Mouse (Mus musculus) intestine, embryonic 15.5 days (tissue): Measurements from ENCODE around the gene 4933424G06Rik. TPM values are rescaled to one million over a fixed set of nuclear protein-coding genes. Genes with fewer than 3 reads are reported as not detected.

Experiments
- ATAC-seq: fragments of 200-750 bp; cut with Nextera tagmentation; 2 replicates; pipeline ENCODE4 v1.8.0; 2017; ENCODE audit warnings: moderate TSS enrichment, moderate library complexity
- H3K27ac ChIP-seq: fragments of 300-500 bp; sonication (generic); 2 replicates; pipeline ENCODE4 v1.5.1; 2015; ENCODE audit warnings: mild to moderate bottlenecking, inconsistent platforms
- H3K27me3 ChIP-seq: fragments of 300-500 bp; sonication (generic); replicated peaks from 2 replicates; pipeline ENCODE4 v1.6.1; 2015; ENCODE audit warnings: inconsistent platforms
- H3K36me3 ChIP-seq: fragments of 300-500 bp; sonication (generic); 2 replicates; pipeline ENCODE4 v1.6.1; 2015; ENCODE audit warnings: inconsistent platforms
- H3K4me1 ChIP-seq: fragments of 300-500 bp; sonication (generic); replicated peaks from 2 replicates; pipeline ENCODE4 v1.6.1; 2015; ENCODE audit warnings: inconsistent platforms
- H3K4me2 ChIP-seq: fragments of 300-500 bp; sonication (generic); replicated peaks from 2 replicates; pipeline ENCODE4 v1.6.1; 2015; ENCODE audit warnings: mild to moderate bottlenecking, inconsistent platforms
- H3K4me3 ChIP-seq: fragments of 300-500 bp; sonication (generic); replicated peaks from 2 replicates; pipeline ENCODE4 v1.5.1; 2015; ENCODE audit warnings: inconsistent platforms
- H3K9ac ChIP-seq: fragments of 300-500 bp; sonication (generic); 2 replicates; pipeline ENCODE4 v1.6.1; 2015; ENCODE audit warnings: inconsistent platforms
- H3K9me3 ChIP-seq: fragments of 300-500 bp; sonication (generic); 2 replicates; pipeline ENCODE4 v1.6.1; 2016; ENCODE audit warnings: inconsistent platforms
- WGBS: fragments of 180-500 bp; shearing (Covaris S2); methylation state at CpG from one replicate; pipeline ENCODE4 v1.1.7; 2015; 5-methylcytosine and 5-hydroxymethylcytosine counted together
- polyA plus RNA-seq: library from polyadenylated mRNA; unstranded; fragments of >200 nt; fragmentation: Nextera tagmentation; extraction: Ambion mirVana; gene quantifications from 2 replicates; pipeline ENCODE4 v1.2.1, GENCODE M21; 2015

4933424G06Rik gene
- polyA plus RNA-seq, 1 experiment from 2014 or later: 0.34 TPM

GRCm38 (mm10) chr1:36782476-36782875 is 72.5 kb downstream of the 4933424G06Rik start:
- Histone ChIP-seq H3K36me3 (no peaks in the 10 kb centered on the region), H3K27ac (no peak overlapping the region), H3K9me3 (no peaks in the 10 kb centered on the region), H3K4me3 (no peak overlapping the region), H3K4me2 (no peak overlapping the region), H3K27me3 (no peaks in the 10 kb centered on the region), H3K9ac (no peak overlapping the region), H3K4me1 (no peaks in the 10 kb centered on the region; the same call in 1 of the 2 replicates)
- WGBS: 70% methylated on average over 11 of the region's 11 CpGs
- no peak for ATAC-seq

DNA sequence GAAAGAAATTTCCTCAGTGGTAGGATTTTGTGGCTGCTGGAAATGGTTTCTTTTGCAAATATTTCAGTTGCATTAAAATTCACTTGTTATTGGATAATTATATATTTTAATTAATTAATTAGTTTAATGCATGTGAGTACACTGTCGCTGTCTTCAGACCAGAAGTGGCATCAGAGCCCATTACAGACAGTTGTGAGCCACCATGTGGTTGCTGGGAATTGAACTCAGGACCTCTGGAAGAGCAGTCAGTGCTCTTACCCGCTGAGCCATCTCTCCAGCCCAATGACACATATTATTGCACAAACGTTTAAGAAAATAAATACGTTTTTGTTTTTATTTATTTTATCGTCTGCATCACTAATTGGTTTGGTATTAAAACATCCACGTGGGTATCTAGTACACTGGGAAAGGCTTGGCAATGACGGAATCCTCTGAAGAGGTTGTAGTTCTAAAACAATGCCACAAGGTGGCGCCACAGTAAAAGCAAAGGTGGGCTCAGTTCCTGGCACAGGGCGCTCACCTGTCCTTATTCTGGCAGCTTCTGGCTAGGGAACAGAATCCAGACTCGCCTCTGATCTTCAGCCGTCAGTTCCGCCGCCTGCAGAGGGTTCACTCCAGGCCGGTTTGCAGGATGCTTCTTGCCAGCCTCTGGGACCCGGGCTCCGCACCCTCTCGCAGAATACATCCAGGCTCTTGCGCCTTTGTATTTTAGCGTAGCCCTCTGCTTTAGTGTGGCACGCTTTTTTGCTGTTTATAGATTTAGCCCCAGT is 74.6 kb downstream of the 4933424G06Rik start:
- no peak overlapping the region for H3K27ac ChIP-seq
- peak overlapping the region; percentile 50 for H3K9ac ChIP-seq
- H3K4me1 ChIP-seq: no peaks in the 10 kb centered on the region; the same call in 1 of the 2 replicates
- peak overlapping the region; percentile 85 for H3K4me2 ChIP-seq
- H3K4me3 ChIP-seq: peak overlapping the region; percentile 42
- no peaks in the 10 kb centered on the region for H3K9me3 ChIP-seq
- ATAC-seq: peak; percentile 78
- H3K27me3 ChIP-seq: no peaks in the 10 kb centered on the region
- 3% methylated on average over 20 of the region's 20 CpGs for WGBS
- H3K36me3 ChIP-seq: no peaks in the 10 kb centered on the region

DNA sequence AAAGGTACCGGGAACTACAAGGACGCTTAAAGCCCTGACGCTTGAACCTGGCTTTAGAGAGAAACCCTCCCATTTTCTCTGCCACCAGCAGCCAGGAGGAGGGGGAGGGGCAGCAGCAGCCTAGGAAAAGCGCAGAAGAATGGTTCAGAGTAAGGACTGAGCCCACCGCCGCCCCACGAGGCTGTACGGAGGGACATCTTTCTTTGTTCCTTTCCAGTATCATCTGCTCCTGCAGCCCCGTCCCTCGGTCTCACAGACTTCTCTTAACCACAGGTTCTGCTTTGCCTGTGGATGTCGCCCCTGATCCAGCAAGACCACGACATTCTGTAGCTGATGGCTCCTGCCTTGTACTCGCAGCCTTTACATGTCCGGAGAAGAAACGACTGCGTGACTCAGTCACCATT is 75.3 kb downstream of the 4933424G06Rik start:
- no peak overlapping the region for H3K27ac ChIP-seq
- H3K4me3 ChIP-seq: peak overlapping the region; percentile 42
- no peaks in the 10 kb centered on the region for H3K9me3 ChIP-seq
- peak; percentile 58 for ATAC-seq
- peak overlapping the region; percentile 50 for H3K9ac ChIP-seq
- H3K4me1 ChIP-seq: no peaks in the 10 kb centered on the region; the same call in 1 of the 2 replicates
- H3K4me2 ChIP-seq: peak overlapping the region; percentile 85
- under 1% methylated on average over 16 of the region's 16 CpGs for WGBS
- H3K36me3 ChIP-seq: no peaks in the 10 kb centered on the region
- no peaks in the 10 kb centered on the region for H3K27me3 ChIP-seq

GRCm38 (mm10) chr1:36786377-36786776 is 76.4 kb downstream of the 4933424G06Rik start:
- 88% methylated on average over 7 of the region's 7 CpGs for WGBS
- Histone ChIP-seq H3K9me3 (no peaks in the 10 kb centered on the region), H3K4me2 (no peak overlapping the region), H3K9ac (no peak overlapping the region), H3K27me3 (no peaks in the 10 kb centered on the region), H3K36me3 (0 out of 2 replicates have a peak, but pooled peaks cover 3% of the 10 kb centered on the region), H3K4me3 (no peak overlapping the region), H3K27ac (no peak overlapping the region), H3K4me1 (no peaks in the 10 kb centered on the region; the same call in 1 of the 2 replicates)
- no peak for ATAC-seq

DNA sequence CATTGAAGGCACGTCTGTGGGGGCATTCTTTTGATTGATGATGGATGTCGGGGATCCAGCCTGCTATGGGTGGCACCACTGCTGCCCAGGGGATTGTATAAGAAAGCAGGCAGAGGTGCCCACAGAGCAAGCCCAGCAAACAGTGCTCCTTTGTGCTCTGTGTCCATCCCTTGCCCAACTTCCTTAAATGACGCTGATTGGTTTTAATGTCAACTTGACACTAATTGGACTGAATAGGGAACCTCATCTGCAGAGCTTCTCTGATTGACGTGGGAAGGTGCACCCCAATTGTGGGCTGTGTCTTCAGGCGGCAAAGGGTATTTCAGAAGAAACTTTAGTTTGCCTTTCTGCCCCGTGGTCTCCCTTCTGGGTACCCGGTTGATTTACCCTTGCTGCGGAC is 79.5 kb downstream of the 4933424G06Rik start:
- 73% methylated on average over 8 of the region's 8 CpGs for whole genome bisulfite sequencing
- no peaks in the 10 kb centered on the region for H3K27me3 ChIP-seq
- H3K9me3 ChIP-seq: no peaks in the 10 kb centered on the region
- H3K4me1 ChIP-seq: no peaks in the 10 kb centered on the region; the same call in 1 of the 2 replicates
- H3K4me3 ChIP-seq: no peak overlapping the region
- H3K36me3 ChIP-seq: peaks cover 25% of the 10 kb centered on the region
- H3K4me2 ChIP-seq: no peak overlapping the region
- no peak for ATAC-seq
- H3K9ac ChIP-seq: no peak overlapping the region
- no peak overlapping the region for H3K27ac ChIP-seq

GRCm38 (mm10) chr1:36796711-36797110 is 86.8 kb downstream of the 4933424G06Rik start:
- no peak overlapping the region for H3K4me2 ChIP-seq
- no peaks in the 10 kb centered on the region for H3K27me3 ChIP-seq
- no peak overlapping the region for H3K4me3 ChIP-seq
- no peaks in the 10 kb centered on the region for H3K4me1 ChIP-seq
- no peak overlapping the region for H3K27ac ChIP-seq
- H3K9ac ChIP-seq: no peak overlapping the region
- H3K36me3 ChIP-seq: peaks cover 65% of the 10 kb centered on the region
- no peak for ATAC-seq
- WGBS: 79% methylated on average over 7 of the region's 7 CpGs
- H3K9me3 ChIP-seq: no peaks in the 10 kb centered on the region

- ATAC-seq: no peak
- no peak overlapping the region for H3K9ac ChIP-seq
- no peak overlapping the region for H3K4me2 ChIP-seq
- no peak overlapping the region for H3K4me3 ChIP-seq
- no peak overlapping the region for H3K27ac ChIP-seq
- no peaks in the 10 kb centered on the region for H3K4me1 ChIP-seq
- H3K9me3 ChIP-seq: no peaks in the 10 kb centered on the region
- peaks cover 66% of the 10 kb centered on the region for H3K36me3 ChIP-seq
- H3K27me3 ChIP-seq: no peaks in the 10 kb centered on the region
- 70% methylated on average over 10 of the region's 10 CpGs for WGBS
Observed at GRCm38 (mm10) chr1:36797481-36797880, 87.5 kb downstream of the 4933424G06Rik start.

- no peaks in the 10 kb centered on the region for H3K4me1 ChIP-seq
- H3K9me3 ChIP-seq: no peaks in the 10 kb centered on the region
- H3K36me3 ChIP-seq: peaks cover 47% of the 10 kb centered on the region
- no peak overlapping the region for H3K4me2 ChIP-seq
- H3K9ac ChIP-seq: no peak overlapping the region
- WGBS: 76% methylated on average over 3 of the region's 3 CpGs
- no peaks in the 10 kb centered on the region for H3K27me3 ChIP-seq
- no peak overlapping the region for H3K27ac ChIP-seq
- H3K4me3 ChIP-seq: no peak overlapping the region
- ATAC-seq: no peak
Observed at GRCm38 (mm10) chr1:36800379-36801011, 90.5 kb downstream of the 4933424G06Rik start.

DNA sequence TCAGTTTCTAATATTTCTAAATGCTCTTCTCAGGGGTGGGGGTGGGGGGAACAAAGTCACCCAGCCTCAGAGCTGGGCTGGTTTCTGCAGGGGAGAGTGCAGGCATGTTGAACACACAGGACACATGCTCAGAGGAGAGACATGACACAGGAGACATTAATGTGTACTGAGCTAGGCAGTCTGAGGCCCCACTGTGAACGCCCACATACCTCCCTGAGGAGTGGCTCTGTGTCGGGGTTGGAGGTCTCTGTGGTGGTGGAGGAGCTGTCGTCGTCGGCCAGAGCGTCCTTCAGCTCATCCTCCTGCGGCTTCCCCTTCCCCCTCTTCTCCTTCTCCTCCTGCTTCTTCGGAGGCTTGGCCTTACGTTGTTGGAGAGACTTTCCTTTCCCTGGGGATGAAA is 94.3 kb downstream of the 4933424G06Rik start:
- WGBS: 60% methylated on average over 9 of the region's 9 CpGs
- Histone ChIP-seq H3K4me3 (no peak overlapping the region), H3K4me1 (no peaks in the 10 kb centered on the region), H3K27ac (no peak overlapping the region), H3K9ac (no peak overlapping the region), H3K9me3 (no peaks in the 10 kb centered on the region), H3K36me3 (peaks cover 44% of the 10 kb centered on the region), H3K27me3 (no peaks in the 10 kb centered on the region), H3K4me2 (no peak overlapping the region)
- peak; percentile 45; the same call in 1 of the 2 replicates for ATAC-seq

DNA sequence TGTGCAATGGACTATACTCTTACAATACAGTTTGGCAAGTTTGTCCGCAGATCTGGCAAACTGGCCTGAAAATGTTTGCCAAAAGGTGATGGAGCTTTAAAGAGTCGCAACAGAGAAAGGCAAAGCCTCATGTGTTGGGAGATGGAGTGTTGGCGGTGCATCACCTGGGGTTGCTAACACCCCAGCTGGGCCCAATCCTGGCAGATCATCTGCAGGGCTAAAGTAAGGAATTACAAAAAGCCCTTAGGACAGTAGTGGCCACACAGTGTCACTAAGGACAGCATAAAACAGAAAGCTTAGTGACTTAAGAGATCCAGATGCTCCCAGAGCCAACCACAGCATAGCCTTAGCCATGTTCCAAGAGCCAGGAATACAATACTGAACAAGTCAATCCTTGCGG is 94.9 kb downstream of the 4933424G06Rik start:
- Histone ChIP-seq H3K27me3 (no peaks in the 10 kb centered on the region), H3K4me1 (no peaks in the 10 kb centered on the region), H3K9me3 (no peaks in the 10 kb centered on the region), H3K4me3 (no peak overlapping the region), H3K36me3 (peaks cover 40% of the 10 kb centered on the region), H3K4me2 (no peak overlapping the region), H3K27ac (no peak overlapping the region), H3K9ac (no peak overlapping the region)
- ATAC-seq: no peak
- WGBS: 86% methylated on average over 4 of the region's 4 CpGs

DNA sequence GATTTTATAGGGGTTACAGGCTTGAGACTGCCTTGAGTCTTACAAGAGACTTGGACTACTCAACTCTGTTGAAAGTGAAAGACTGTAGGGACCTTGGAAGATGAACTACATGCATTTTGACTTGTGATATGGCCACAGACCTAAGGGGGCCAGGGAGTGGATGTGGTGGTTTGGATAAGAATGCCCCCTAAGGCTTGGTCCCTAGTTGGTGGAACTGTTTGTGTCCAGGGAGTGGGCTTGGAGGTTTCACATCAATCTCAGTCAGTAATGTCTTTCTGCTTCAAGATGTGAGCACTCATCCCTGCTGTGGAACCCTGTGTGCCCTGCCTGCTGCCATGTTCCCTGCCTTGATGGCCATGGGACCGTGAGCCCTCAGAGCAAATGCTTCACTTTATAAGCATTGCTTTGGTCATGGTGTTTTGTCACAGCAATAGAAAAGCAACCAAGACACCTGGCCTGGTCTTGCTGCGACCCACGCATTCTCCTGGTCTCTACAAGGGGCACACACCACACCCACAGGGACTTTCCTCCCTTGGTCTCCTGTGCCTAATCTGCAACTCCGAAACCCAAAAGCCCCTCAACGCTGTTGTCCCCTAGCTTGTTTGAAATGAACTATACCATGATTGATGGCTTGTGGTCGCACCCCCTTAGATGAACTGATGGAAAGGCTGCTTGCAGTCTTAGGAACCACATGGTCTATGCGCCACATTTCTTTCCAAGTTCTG is 96.4 kb downstream of the 4933424G06Rik start:
- WGBS: 94% methylated on average over 7 of the region's 7 CpGs
- H3K9ac ChIP-seq: no peak overlapping the region
- no peaks in the 10 kb centered on the region for H3K9me3 ChIP-seq
- no peak overlapping the region for H3K27ac ChIP-seq
- H3K4me2 ChIP-seq: no peak overlapping the region
- H3K4me3 ChIP-seq: no peak overlapping the region
- ATAC-seq: no peak
- H3K27me3 ChIP-seq: no peaks in the 10 kb centered on the region
- H3K4me1 ChIP-seq: no peaks in the 10 kb centered on the region
- peaks cover 49% of the 10 kb centered on the region for H3K36me3 ChIP-seq

- ATAC-seq: no peak
- no peak overlapping the region for H3K27ac ChIP-seq
- H3K4me1 ChIP-seq: no peaks in the 10 kb centered on the region
- H3K36me3 ChIP-seq: peaks cover 49% of the 10 kb centered on the region
- H3K4me3 ChIP-seq: no peak overlapping the region
- no peaks in the 10 kb centered on the region for H3K27me3 ChIP-seq
- 88% methylated on average over 1 of the region's 1 CpGs for WGBS
- H3K9ac ChIP-seq: no peak overlapping the region
- no peaks in the 10 kb centered on the region for H3K9me3 ChIP-seq
- no peak overlapping the region for H3K4me2 ChIP-seq
Observed at GRCm38 (mm10) chr1:36807086-36807485, 97.1 kb downstream of the 4933424G06Rik start.
